Mouse (Mus musculus) intestine, postnatal 0 days (tissue): ENCODE measurements around the gene Glb1l. TPM values are rescaled to one million over a fixed set of nuclear protein-coding genes. Genes with fewer than 3 reads are reported as not detected.

ENCODE experiments used
- ATAC-seq: fragments of 200-750 bp; cut with Nextera tagmentation; 2 replicates; pipeline ENCODE4 v1.8.0; 2017; ENCODE audit warnings: mild to moderate bottlenecking, moderate TSS enrichment, moderate library complexity
- H3K27ac ChIP-seq: fragments of 300-500 bp; sonication (generic); 2 replicates; pipeline ENCODE4 v1.5.1; 2014; ENCODE audit warnings: mild to moderate bottlenecking, low read depth, low read length, moderate library complexity
- H3K27me3 ChIP-seq: fragments of 300-500 bp; sonication (generic); replicated peaks from 2 replicates; pipeline ENCODE4 v1.6.1; 2014; ENCODE audit warnings: low read length, mixed read lengths; ENCODE audit not compliant: control insufficient read depth, insufficient read depth
- H3K36me3 ChIP-seq: fragments of 300-500 bp; sonication (generic); 2 replicates; pipeline ENCODE4 v1.6.1; 2014; ENCODE audit warnings: mild to moderate bottlenecking, moderate library complexity; ENCODE audit not compliant: control insufficient read depth, insufficient read depth
- H3K4me1 ChIP-seq: fragments of 300-500 bp; sonication (generic); replicated peaks from 2 replicates; pipeline ENCODE4 v1.6.1; 2014; ENCODE audit warnings: antibody characterized with exemption, low read length, mixed read lengths; ENCODE audit not compliant: control insufficient read depth, insufficient read depth
- H3K4me2 ChIP-seq: fragments of 300-500 bp; sonication (generic); replicated peaks from 2 replicates; pipeline ENCODE4 v1.6.1; 2014; ENCODE audit warnings: low read depth, mild to moderate bottlenecking, moderate library complexity
- H3K4me3 ChIP-seq: fragments of 300-500 bp; sonication (generic); 2 replicates; pipeline ENCODE4 v1.5.1; 2014; ENCODE audit warnings: low read depth, low read length
- H3K9ac ChIP-seq: fragments of 300-500 bp; sonication (generic); 2 replicates; pipeline ENCODE4 v1.6.1; 2014; ENCODE audit warnings: mild to moderate bottlenecking, low read depth, low read length
- H3K9me3 ChIP-seq: fragments of 300-500 bp; sonication (generic); 2 replicates; pipeline ENCODE4 v1.6.1; 2016; ENCODE audit warnings: mixed run types; ENCODE audit not compliant: control insufficient read depth
- CTCF ChIP-seq: sonication (generic); IDR thresholded peaks from 2 replicates; pipeline ENCODE4 v1.5.1; 2016; ENCODE audit warnings: low read depth, mild to moderate bottlenecking, control low read depth, antibody characterized with exemption, moderate library complexity
- WGBS: fragments of 180-500 bp; shearing (Covaris S2); extraction: QIAGEN DNeasy Blood & Tissue Kit; methylation state at CpG from one replicate; pipeline ENCODE4 v1.1.7; 2014; 5-methylcytosine and 5-hydroxymethylcytosine counted together
- polyA plus RNA-seq: library from polyadenylated mRNA; unstranded; fragments of >200 nt; fragmentation: Nextera tagmentation; extraction: Ambion mirVana; gene quantifications from 2 replicates; pipeline ENCODE4 v1.2.1, GENCODE M21; 2015

Gene Glb1l
- polyA plus RNA-seq, 1 experiment from 2014 or later = 3.6 TPM

DNA sequence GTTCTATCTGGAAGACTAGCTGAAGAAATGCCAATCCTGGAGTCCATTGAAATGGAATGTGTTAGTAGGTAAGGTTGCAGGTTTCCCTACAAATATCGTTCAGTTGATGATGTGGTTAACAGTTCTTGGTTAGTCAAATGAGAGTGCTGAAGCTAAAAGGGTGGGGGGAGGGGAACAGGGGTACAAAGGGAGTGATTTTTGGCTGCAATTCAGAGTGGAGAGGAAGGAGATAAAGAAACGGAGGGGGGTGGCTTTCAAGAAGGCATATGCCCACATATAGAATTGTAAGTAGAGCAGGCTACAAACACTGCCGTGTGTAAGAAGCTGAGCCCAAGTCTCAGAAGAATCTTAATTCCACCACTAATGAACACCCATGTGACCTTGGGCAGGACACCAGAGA, 14.9 kb upstream of the Glb1l start:
- Histone ChIP-seq H3K9ac (no peak overlapping the region), H3K36me3 (no peaks in the 10 kb centered on the region), H3K4me3 (no peak overlapping the region), H3K9me3 (no peaks in the 10 kb centered on the region), H3K4me2 (no peak overlapping the region), H3K4me1 (no peaks in the 10 kb centered on the region; the same call in 1 of the 2 replicates), H3K27ac (no peak overlapping the region), H3K27me3 (peaks cover 10% of the 10 kb centered on the region; the same call in 1 of the 2 replicates)
- no peak for ATAC-seq
- 73% methylated on average over 3 of the region's 3 CpGs for WGBS
- TF ChIP-seq CTCF = no peak

- WGBS = 67% methylated on average over 6 of the region's 6 CpGs
- Histone ChIP-seq H3K36me3 (no peaks in the 10 kb centered on the region), H3K9me3 (no peaks in the 10 kb centered on the region), H3K9ac (no peak overlapping the region), H3K27ac (no peak overlapping the region), H3K4me2 (no peak overlapping the region), H3K4me3 (no peak overlapping the region), H3K4me1 (no peaks in the 10 kb centered on the region; the same call in 1 of the 2 replicates), H3K27me3 (peaks cover 15% of the 10 kb centered on the region; the same call in 1 of the 2 replicates)
- no peak for ATAC-seq
- TF ChIP-seq CTCF = no peak
Measured at GRCm38 (mm10) chr1:75223532-75223931, 12.9 kb upstream of the Glb1l start.

DNA sequence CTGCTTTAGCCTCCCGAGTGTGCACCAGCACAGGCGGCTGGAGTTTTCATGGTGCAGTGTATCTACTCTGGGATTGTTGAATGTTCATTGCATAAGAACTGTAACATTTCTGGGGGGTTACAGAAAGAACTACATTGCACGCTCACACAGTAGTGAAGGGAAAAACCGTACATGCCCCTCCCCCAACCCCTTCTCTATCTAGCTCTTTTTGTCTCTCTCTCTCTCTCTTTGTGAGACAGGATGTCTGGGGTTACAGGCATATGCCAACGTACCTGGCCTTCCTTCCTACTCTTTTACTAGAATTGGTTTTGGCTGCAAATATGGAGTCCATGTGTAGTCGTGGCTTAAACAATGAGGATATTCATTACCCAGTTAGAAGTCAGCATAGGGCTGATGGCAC, 12.3 kb upstream of the Glb1l start:
- H3K36me3 ChIP-seq = no peaks in the 10 kb centered on the region
- 77% methylated on average over 6 of the region's 6 CpGs for WGBS
- no peaks in the 10 kb centered on the region; the same call in 1 of the 2 replicates for H3K4me1 ChIP-seq
- no peak overlapping the region for H3K4me3 ChIP-seq
- no peak for ATAC-seq
- H3K9ac ChIP-seq = no peak overlapping the region
- H3K27me3 ChIP-seq = peaks cover 15% of the 10 kb centered on the region; the same call in 1 of the 2 replicates
- no peak overlapping the region for H3K4me2 ChIP-seq
- no peaks in the 10 kb centered on the region for H3K9me3 ChIP-seq
- TF ChIP-seq CTCF = no peak
- H3K27ac ChIP-seq = no peak overlapping the region

DNA sequence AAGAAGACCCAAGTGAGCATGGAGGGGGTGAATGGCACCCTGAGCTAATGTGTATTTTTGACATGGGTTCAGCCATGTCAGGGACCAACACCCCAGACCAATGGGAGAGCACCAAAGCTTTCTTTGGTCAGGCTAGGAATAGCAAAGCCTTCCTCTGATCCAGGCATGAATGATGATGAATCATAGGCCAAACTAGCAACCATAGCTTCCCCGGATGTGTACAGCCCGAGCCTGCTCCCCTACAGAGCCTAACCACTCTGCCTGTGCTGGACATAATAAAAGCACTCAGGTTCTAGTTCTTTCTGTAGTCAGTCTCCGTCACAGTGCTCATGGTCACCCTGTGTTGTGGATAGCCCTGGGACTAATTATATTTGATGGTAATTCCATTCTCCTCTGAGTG, 10.9 kb upstream of the Glb1l start:
- ATAC-seq = no peak
- Histone ChIP-seq H3K4me1 (no peaks in the 10 kb centered on the region; the same call in 1 of the 2 replicates), H3K4me2 (no peak overlapping the region), H3K36me3 (no peaks in the 10 kb centered on the region), H3K27me3 (peaks cover 15% of the 10 kb centered on the region; the same call in 1 of the 2 replicates), H3K9me3 (no peaks in the 10 kb centered on the region), H3K4me3 (no peak overlapping the region), H3K27ac (no peak overlapping the region), H3K9ac (no peak overlapping the region)
- WGBS = 77% methylated on average over 3 of the region's 3 CpGs
- TF ChIP-seq CTCF = no peak

DNA sequence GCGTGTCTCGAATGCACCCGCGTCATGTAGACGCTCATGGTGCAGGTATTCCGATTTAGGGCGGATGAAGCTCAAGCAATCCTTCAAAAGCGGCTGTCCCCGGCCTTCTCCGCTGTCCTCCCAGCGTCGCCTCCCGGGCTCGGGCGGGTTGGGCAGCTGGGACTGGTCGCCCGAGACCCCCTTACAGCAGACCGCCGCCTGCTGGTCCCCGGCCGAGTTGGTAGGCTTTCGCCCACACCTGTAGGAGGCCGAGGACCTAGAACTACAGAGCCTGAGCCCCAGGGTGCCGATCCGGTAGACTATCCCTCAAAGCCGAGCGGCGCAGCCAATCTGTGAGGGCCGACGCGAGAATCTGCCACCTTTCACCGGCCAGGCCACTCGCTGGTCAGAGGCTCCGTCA, 8.9 kb upstream of the Glb1l start, which contains the start of gene Tuba4a:
Gene Tuba4a (minus strand): TSS at position 335 of the 400 bp plus-strand sequence.
- Histone ChIP-seq H3K27me3 (peaks cover 15% of the 10 kb centered on the region; the same call in 1 of the 2 replicates), H3K9me3 (no peaks in the 10 kb centered on the region), H3K4me1 (no peaks in the 10 kb centered on the region; the same call in none of the 2 replicates), H3K4me3 (peak within 1 kb of the TSS; percentile 44), H3K9ac (peak within 1 kb of the TSS; percentile 41), H3K36me3 (peaks cover 7% of the 10 kb centered on the region; the same call in 1 of the 2 replicates), H3K27ac (peak within 1 kb of the TSS; percentile 23), H3K4me2 (peak within 1 kb of the TSS; percentile 100)
- ATAC-seq = peak; percentile 38
- peak; percentile 51 for TF ChIP-seq CTCF
- WGBS = 3% methylated on average over 34 of the region's 34 CpGs

DNA sequence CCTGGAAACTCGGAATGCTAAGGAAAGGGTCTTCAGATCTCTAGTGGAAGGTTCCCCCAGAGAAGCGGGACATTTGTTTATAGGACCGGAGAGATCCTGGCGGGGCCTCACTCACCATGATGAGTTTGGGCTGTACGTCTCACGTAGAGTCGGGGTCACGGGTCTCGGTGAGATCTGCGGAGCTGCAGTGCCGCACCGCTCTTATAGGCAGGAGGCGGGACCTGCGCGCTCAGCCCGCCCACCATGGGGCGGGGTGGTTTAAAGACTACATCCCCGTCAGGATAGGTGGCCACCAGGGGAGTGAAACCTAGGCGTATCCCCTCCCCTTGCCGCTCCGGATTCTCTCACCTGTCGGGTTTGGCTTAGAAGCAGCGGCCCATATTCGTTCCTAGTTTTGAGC, 8.5 kb upstream of the Glb1l start:
- H3K27me3 ChIP-seq = peaks cover 15% of the 10 kb centered on the region; the same call in 1 of the 2 replicates
- H3K4me3 ChIP-seq = peak overlapping the region; percentile 44
- under 1% methylated on average over 24 of the region's 24 CpGs for WGBS
- peaks cover 11% of the 10 kb centered on the region; the same call in 1 of the 2 replicates for H3K36me3 ChIP-seq
- peak overlapping the region; percentile 100 for H3K4me2 ChIP-seq
- H3K9me3 ChIP-seq = no peaks in the 10 kb centered on the region
- TF ChIP-seq CTCF = no peak
- H3K4me1 ChIP-seq = peaks cover 4% of the 10 kb centered on the region
- peak overlapping the region; percentile 41 for H3K9ac ChIP-seq
- peak; percentile 88 for ATAC-seq
- peak overlapping the region; percentile 23 for H3K27ac ChIP-seq
